Mouse (Mus musculus) retina, adult 2 months (tissue): ENCODE results near the gene Lrrc8d.

Experiments
- DNase-seq: peaks from one replicate; pipeline ENCODE4 v3.0.0-alpha.2; 2012; ENCODE audit warnings: low read depth, low spot score

The Lrrc8d gene

DNA sequence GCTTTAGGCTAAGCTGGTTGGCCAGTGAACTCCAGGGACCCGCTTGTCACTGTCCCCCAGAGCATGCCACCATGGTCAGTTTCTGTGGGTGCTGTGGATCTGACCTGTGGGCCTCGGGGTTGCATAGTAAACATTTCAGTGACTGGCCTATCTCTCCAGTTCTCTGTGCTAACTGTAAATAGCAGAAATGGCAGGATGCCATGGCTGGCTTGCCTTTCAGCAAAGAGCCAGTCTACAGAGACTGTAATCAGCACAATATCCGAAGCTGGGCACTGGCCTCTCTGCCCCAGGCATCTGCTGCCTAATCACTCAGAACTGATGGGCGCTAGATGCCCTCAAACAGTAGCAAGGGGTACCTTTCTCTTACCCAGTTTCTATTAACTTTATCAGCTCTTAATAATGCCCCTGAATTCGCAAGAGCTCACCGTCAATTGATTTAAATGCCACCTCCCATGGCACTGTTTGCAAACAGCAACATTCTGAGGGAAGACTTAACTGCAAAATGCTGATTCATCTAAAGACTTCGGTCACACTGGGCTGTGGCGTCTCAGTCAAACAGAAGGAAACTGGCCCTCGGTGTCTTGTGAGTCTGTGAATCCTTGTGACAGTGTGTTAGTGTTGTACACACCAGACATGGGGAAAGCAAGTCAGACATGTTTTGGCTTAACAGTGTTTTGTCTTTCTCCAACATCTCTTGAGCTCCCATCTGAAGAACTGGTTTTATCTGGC is 117.6 kb downstream of the Lrrc8d start:
- DNase-seq = no peak

DNA sequence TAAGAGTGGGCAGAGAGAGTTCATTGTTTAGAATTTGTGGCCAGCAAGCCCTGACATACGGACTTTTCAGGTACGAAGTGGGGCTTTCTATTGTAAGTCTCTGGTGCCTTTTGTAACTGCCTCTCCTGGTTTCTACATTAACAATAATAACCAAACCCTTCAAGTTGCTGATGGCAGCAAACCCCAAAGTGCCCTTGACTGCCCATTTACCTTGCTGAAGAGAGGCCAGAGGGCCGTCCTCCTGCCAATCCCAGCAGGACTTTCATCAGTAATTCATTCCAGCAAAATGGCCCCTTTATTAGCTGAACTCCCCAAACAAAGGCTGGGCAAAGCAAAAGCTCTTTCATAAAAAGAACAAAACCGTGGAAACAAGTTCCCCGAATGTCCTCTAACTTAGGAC is 118.6 kb downstream of the Lrrc8d start:
- no peak for DNase-seq

DNA sequence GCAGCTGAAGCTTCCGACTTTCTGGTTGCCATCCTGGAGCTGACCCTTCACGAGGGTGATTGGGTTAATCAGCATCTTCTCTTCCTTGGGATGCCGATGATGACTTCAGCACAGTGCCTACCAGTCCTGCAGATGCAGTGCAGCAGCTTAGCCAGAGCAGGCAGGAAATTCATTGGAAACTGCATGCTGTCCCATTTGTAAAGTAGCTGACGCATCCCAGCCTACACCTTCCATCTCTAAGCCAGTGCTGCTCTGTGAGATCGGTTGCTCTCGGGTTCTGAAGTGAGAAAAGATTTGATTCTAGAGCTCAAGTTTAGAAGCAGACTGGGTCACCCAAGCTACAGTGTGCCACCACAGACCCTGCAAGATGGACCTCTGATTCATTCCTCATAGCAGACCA is 121.6 kb downstream of the Lrrc8d start:
- DNase-seq = no peak

DNA sequence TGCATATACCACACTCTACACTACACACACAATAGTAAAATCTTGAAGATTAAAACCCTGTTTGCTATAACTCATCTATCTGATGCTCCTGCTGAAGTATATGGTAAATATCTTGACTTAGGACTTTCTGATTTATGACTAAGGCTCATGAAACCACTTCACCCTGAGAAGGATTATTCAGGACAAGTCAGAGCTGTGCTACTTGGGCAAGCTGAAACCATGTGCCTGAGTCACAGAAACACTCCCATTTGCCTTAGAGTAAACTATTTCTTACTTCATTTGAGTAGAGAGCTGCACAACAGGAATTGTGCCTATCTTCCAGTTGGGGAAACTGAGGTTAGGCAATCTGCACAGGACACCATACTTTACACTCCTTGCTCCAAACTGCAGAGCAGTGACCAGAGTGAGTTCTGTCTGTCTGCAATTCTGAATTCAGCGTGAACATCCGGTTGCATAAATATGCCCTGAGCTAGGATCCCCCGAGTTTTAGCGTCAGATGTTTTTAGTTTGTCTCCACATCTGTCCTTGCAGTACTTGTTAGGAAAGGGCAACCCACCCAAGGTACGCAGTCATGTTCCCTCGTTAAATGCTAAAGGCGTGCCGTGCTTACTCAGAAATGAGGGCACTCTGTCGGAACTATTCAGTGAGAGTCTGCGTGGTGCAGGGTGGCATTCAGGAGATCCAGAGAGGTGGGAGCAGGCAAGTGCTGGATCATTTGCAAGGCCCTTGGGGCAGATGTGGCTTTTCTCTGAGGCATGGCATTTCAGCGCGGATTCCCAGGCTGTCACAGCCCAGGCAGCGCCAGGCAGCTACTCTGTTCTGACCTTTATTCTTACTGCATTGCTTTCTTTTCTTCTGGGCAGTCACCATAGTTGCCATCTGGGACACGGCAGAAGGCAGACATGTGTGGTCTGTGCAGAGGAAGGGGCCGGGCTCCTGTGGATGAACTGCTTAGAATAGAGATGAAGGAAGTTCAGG is 123.0 kb downstream of the Lrrc8d start:
- no peak for DNase-seq

GRCm38 (mm10) chr5:105824282-105824681 is 124.5 kb downstream of the Lrrc8d start:
- no peak for DNase-seq

GRCm38 (mm10) chr5:105824827-105825226 is 125.1 kb downstream of the Lrrc8d start:
- DNase-seq = no peak

- DNase-seq = no peak
These were observed 127.2 kb downstream of the Lrrc8d start for GRCm38 (mm10) chr5:105826916-105827510.

DNA sequence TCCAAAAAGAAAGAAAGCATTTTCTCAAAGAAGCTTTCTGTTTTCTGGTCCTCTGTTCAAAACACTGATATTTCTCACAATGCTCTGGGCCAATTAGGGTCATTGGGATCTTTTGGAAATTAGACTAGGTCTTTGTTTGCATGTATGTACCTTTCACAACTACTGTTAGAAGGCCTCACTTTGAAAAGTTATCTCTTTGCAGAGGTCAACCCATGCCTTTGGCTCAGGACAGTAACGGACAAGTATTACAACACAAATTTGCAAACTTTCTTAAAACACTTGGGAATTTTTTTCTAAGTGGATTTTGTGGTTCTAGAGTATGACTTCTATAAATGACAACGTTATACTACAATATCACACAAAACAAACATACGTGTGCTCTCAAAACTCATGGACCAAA is 128.3 kb downstream of the Lrrc8d start:
- no peak for DNase-seq

DNA sequence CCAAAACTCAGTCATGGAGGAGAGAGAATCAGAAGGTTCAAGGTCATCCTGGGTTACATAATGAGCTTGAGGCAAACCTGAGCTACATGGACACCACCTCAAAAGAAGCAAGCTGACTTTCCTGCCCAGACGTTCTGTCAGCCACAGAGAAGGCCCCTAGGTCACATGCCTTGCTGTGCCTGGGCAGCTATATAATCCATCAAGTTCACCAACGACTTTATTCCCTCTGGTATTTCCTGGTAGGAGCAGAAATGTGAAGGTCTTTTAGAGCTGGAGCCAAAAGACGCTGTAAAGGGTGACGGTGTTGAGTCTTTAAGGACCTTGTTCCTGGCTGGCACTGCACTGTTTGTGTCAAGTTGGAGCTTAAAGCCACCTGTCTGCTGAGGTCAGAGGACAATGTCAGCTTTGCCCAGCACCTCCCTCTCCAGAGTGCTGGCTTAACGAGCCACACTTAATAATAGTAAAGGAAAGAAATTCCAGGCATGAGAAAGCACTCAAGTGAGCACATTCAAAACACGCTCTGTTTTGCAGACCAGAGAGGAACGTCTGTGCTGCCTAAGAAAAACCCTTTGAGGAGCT is 129.3 kb downstream of the Lrrc8d start:
- no peak for DNase-seq

- no peak for DNase-seq
These were observed 132.4 kb downstream of the Lrrc8d start for GRCm38 (mm10) chr5:105832140-105832539.

DNA sequence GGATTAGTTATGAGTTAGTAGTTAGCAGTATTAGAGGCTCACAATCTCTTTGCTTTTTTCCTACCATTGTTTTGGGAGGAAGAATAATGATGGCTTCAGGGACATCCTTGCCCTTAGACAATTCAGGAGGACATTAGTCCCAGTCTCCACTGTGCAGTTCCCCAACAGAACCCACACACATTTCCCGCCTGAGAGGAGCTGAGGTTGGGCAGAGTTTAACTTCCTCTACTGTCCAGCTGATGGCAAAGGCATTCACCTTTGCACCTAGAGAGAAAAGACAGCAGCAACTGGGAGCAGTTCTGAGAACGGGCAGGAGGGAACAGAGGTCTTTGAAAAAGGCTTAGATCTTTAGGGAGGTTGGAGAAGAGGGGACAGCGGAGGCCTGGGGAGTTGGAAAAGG is 134.2 kb downstream of the Lrrc8d start:
- no peak for DNase-seq

DNA sequence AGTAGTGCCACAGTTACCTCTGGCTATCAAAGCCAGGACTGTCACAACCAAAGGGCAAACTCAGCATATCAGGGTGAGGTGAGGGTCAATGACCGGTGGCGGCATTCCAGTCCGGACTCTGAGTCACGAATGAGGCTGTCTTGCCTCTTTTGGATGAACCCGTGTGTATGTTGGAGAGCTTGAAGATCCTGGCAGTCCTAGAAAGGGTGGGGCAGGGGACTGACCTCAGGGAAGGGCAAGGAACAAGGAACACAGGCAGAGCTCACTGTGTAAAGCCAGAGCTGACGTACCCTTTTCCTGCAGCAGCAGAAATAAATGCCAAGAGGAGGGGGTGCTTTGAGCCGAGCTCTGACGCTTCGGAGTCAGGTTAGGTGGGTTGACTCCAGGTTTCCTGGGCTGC is 136.2 kb downstream of the Lrrc8d start:
- no peak for DNase-seq

DNA sequence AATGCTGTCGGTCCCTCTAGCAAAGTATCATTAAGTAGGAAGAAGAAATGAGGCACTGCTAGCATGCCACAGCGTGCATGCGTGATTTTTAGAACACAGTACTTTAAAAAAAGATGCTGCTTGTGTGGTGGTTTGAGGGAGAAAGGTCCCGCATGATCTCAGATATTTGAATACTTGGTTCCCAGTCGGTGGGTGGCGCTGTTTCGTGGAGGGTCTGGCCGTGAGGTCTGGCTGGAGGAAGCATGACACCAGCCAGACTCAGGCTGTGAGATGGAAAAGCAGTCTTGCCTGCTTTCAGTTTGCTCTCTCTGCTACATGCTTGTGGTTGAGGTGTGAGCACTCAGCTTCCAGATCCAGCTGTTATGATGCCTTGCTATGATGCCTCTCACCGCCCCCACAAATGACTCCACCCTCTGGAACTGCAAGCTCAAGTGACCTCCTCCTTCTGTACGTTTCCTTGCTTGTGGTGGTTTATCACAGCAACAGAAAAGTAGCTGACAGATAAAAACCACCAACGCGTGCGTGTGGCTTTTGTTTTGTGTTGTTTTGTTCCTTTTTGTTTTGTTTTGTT is 140.1 kb downstream of the Lrrc8d start:
- DNase-seq = no peak

DNA sequence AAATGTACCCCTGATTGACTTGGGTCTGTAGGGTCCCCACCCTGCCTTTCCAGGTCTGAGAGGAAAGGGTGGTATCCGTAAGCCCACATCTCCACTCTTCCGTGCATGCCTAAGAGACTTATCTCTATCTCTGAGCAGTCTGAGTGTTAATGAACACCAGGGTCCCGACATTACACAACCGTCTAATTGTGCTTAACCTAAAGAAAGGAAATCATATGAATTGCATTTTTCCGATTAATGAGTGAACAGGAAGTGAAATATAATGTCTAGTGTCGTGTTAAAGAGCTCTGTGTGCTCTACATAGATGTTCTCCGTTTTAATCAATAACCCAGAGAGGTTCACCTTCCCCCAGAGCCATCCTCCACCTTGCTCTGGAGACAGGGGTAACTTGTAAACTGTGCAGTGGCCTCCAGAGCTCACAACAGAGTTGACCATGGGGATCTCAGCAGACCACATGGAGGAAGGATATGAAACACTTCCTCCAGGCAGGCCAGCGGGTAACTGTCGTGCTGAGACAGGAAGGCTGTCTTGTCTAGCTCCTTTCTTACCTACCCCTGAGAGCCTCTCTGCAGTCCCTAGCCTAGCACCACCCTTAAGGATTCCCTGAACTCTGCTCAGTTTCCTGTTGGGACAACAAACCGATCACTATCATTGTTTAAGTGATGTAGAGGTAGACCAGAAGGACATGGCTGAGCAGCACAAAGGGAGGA is 144.4 kb downstream of the Lrrc8d start:
- no peak for DNase-seq

- no peak for DNase-seq
These were observed 145.3 kb downstream of the Lrrc8d start for GRCm38 (mm10) chr5:105845041-105845440.

GRCm38 (mm10) chr5:105847726-105848125 is 148.0 kb downstream of the Lrrc8d start:
- no peak for DNase-seq

- DNase-seq = no peak
These were observed 149.5 kb downstream of the Lrrc8d start for GRCm38 (mm10) chr5:105849222-105849621.

- no peak for DNase-seq
These were observed 149.9 kb downstream of the Lrrc8d start for GRCm38 (mm10) chr5:105849643-105850042.

GRCm38 (mm10) chr5:105853271-105853670 is 153.5 kb downstream of the Lrrc8d start:
- no peak for DNase-seq

DNA sequence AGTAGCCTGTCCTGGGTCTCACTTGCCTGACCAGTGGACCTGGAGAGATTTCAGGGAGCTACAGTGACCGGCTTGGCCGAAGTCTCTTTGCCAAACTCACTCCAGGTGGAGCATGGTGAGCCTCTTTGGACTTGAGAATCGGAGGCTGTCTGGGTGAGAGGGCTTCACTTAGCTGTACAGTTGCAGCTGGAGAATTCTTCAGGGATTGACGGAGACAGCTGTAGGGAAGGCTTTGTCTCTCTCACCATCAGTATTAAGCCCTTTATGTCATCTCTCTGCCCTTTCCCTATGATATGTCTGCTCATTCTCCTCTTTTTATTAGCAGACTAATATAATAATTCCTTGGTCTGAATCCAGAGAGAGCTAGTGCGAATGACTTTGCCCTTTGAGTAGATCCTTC is 157.7 kb downstream of the Lrrc8d start:
- DNase-seq = no peak
